Mouse (Mus musculus): ENCODE measurements at regions not wholly inside any gene's neighbourhood (a gene's known extent, or its start where the extent isn't known, plus 50 kb on each side); places are given as distances from the start of the nearest gene placed in this dataset.

GRCm38 (mm10) chr1:174999265-175000200, 77.9 kb upstream of the Grem2 start:
- DNase-seq (ENCODE audit: low spot score): peak; percentile 26
- 68% methylated on average over 8 of the region's 8 CpGs for WGBS
- Histone ChIP-seq H3K9me3 (no peaks in the 10 kb centered on the region), H3K27ac (replicated peaks) (no peak overlapping the region), H3K4me3 (no peak overlapping the region), H3K4me1 (no peaks in the 10 kb centered on the region), H3K36me3 (replicated peaks) (no peaks in the 10 kb centered on the region), H3K27me3 (replicated peaks; ENCODE audit: low read depth, poor library complexity, severe bottlenecking) (no peaks in the 10 kb centered on the region)

DNA sequence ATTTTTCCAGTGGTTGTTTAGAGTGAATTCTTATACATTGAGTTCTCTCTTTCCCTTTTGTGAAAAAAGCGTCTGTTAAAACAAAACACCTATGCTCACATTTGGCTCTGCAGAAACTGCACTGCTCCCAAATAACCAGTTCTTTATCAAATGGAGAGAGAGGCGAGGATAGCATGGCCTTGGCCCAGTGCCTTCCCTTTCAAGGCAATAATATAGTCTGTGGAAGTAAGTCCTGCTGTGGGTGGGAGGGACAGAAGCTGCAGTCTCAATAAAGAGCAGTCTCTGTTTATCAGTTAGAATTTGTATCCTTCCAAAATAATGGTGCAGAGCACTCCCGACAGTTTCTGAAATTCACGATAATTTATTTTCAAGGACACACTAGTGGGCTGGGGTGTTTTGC, 70.9 kb upstream of the Grem2 start:
- H3K4me1 ChIP-seq: no peaks in the 10 kb centered on the region
- no peaks in the 10 kb centered on the region for H3K27me3 ChIP-seq (replicated peaks; ENCODE audit: low read depth, poor library complexity, severe bottlenecking)
- no peak overlapping the region for H3K4me3 ChIP-seq
- DNase-seq (ENCODE audit: low spot score): no peak
- WGBS: 86% methylated on average over 4 of the region's 4 CpGs
- H3K36me3 ChIP-seq (replicated peaks): no peaks in the 10 kb centered on the region
- H3K27ac ChIP-seq (replicated peaks): no peak overlapping the region
- no peaks in the 10 kb centered on the region for H3K9me3 ChIP-seq

GRCm38 (mm10) chr1:174988590-174988989, 67.0 kb upstream of the Grem2 start:
- no peaks in the 10 kb centered on the region for H3K9me3 ChIP-seq
- WGBS: 78% methylated on average over 5 of the region's 5 CpGs
- no peak overlapping the region for H3K27ac ChIP-seq (replicated peaks)
- no peaks in the 10 kb centered on the region for H3K4me1 ChIP-seq
- no peaks in the 10 kb centered on the region for H3K36me3 ChIP-seq (replicated peaks)
- H3K4me3 ChIP-seq: no peak overlapping the region
- no peaks in the 10 kb centered on the region for H3K27me3 ChIP-seq (replicated peaks; ENCODE audit: low read depth, poor library complexity, severe bottlenecking)
- no peak for DNase-seq (ENCODE audit: low spot score)

- peak; percentile 22 for DNase-seq (ENCODE audit: low spot score)
- no peaks in the 10 kb centered on the region for H3K36me3 ChIP-seq (replicated peaks)
- no peak overlapping the region for H3K4me3 ChIP-seq
- H3K27me3 ChIP-seq (replicated peaks; ENCODE audit: low read depth, poor library complexity, severe bottlenecking): no peaks in the 10 kb centered on the region
- no peaks in the 10 kb centered on the region for H3K9me3 ChIP-seq
- H3K4me1 ChIP-seq: peaks cover 6% of the 10 kb centered on the region; the same call in 1 of the 2 replicates
- H3K27ac ChIP-seq (replicated peaks): no peak overlapping the region
- WGBS: 58% methylated on average over 6 of the region's 6 CpGs
Observed at GRCm38 (mm10) chr1:174971895-174972294, 50.3 kb upstream of the Grem2 start.
